Mouse (Mus musculus) megakaryocyte, embryonic 14.5 days (primary cell): ENCODE data around the gene Fam24b.

Experiments used
- FLI1 ChIP-seq: IDR thresholded peaks from 2 replicates; pipeline ENCODE4 v1.6.1; 2012; ENCODE audit warnings: low read length, inconsistent platforms, mixed read lengths
- GATA1 ChIP-seq: IDR thresholded peaks from 3 replicates; pipeline ENCODE4 v1.6.1; 2012; ENCODE audit warnings: mixed read lengths, low read length, inconsistent platforms, borderline replicate concordance

DNA sequence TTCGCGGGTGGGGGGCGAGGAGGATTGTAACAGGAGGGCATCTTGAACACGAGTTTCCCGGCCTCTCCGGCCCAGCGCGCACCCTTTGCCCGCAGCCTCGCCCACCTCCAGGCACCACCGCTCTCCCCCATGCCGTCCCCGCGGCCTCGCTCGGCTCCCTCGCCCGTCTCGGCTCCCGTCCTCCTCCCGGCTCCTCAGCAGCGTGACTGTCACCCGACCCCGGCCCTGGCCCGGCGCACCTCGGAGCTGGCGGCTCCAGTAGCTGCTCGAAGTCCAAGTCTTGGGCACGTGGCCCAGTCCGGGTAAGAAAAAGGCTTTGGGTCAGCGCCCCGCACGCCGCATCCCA is 32.9 kb upstream of the Fam24b start:
- TF ChIP-seq GATA1 (no peak), FLI1 (no peak)
